9 mouse cellular contexts compared by ENCODE assay signal in genomic region chr19:10895708-10896107, GRCm38 (mm10). TPM values are rescaled to one million over a fixed set of nuclear protein-coding genes. Genes with fewer than 3 reads are reported as not detected.
DNase-seq lines count a peak whose midpoint lies in the region; ATAC-seq and TF ChIP-seq lines count a peak whose summit lies in the region.
"Had no signal": no experiment of that assay in that cellular context is flagged by ENCODE, and none has a peak within 500 bp of the region (broad histone marks: within the 10 kb centered on the region; RNA-seq: fewer than 3 reads in every experiment).

No protein-coding gene starts in this region.

- no peaks in the 10 kb centered on the region for H3K9me3 ChIP-seq in forebrain, embryonic 14.5 days (replicated peaks; ENCODE audit: control insufficient read depth, low read length)
- H3K9me3 ChIP-seq in liver, postnatal 0 days (ENCODE audit: low read length), result no peaks in the 10 kb centered on the region

- no peaks in the 10 kb centered on the region for H3K27me3 ChIP-seq in forebrain, embryonic 14.5 days (replicated peaks; ENCODE audit: control insufficient read depth, insufficient read depth, low read length)
- H3K27me3 ChIP-seq in liver, postnatal 0 days (ENCODE audit: insufficient read depth, low read length), result no peaks in the 10 kb centered on the region

- no peak for DNase-seq in layer of hippocampus, adult 2 months (ENCODE audit: low spot score in 2 of 2)
- DNase-seq in layer of hippocampus, postnatal 36 days, result no peak
- peak; percentile 64 for DNase-seq in adipocyte (ENCODE audit: low spot score)
- DNase-seq in forebrain, embryonic 14.5 days (ENCODE audit: low spot score), result no peak
- DNase-seq in liver, postnatal 0 days, result no peak
- DNase-seq in thymus, postnatal 10 days (ENCODE audit: low spot score in 2 of 2), result no peak
- no peak for DNase-seq in kidney, adult 11 months

- H3K4me1 ChIP-seq in forebrain, embryonic 14.5 days (ENCODE audit: control insufficient read depth, insufficient read depth, low read length), result peaks cover 11% of the 10 kb centered on the region
- H3K4me1 ChIP-seq in liver, postnatal 0 days (ENCODE audit: insufficient read depth), result peaks cover 20% of the 10 kb centered on the region

- TF ChIP-seq CTCF in layer of hippocampus, adult 2 months (conservative IDR thresholded peaks at IDR 0.05), result no peak
- no peak for TF ChIP-seq CTCF in liver, postnatal 0 days (IDR thresholded peaks at IDR 0.05; ENCODE audit: low read depth)

- WGBS in forebrain, embryonic 14.5 days, result 1% methylated on average over 16 of the region's 16 CpGs
- WGBS in liver, postnatal 0 days (ENCODE audit: insufficient replicate concordance), result 1% methylated on average over 16 of the region's 16 CpGs

- peak overlapping the region; percentile 91 for H3K27ac ChIP-seq in layer of hippocampus, adult 2 months
- peak overlapping the region; percentile 89 for H3K27ac ChIP-seq in forebrain, embryonic 14.5 days (ENCODE audit: low read depth, low read length)
- peak overlapping the region; percentile 96 for H3K27ac ChIP-seq in liver, postnatal 0 days (ENCODE audit: low read depth)

- peaks cover 29% of the 10 kb centered on the region for H3K36me3 ChIP-seq in forebrain, embryonic 14.5 days (ENCODE audit: control insufficient read depth, insufficient read depth, low read length)
- peaks cover 25% of the 10 kb centered on the region for H3K36me3 ChIP-seq in liver, postnatal 0 days (replicated peaks; ENCODE audit: insufficient read depth, low read length)

- TF ChIP-seq EP300 in liver, postnatal 0 days (IDR thresholded peaks at IDR 0.05; ENCODE audit: low read depth), result no peak

- H3K4me3 ChIP-seq in layer of hippocampus, adult 2 months, result peak overlapping the region; percentile 87
- H3K4me3 ChIP-seq in forebrain, embryonic 14.5 days (ENCODE audit: low read depth, low read length), result peak overlapping the region; percentile 89
- peak overlapping the region; percentile 80 for H3K4me3 ChIP-seq in liver, postnatal 0 days (ENCODE audit: low read depth, low read length)

- ATAC-seq in forebrain, embryonic 14.5 days, result peak; percentile 8; the same call in 1 of the 2 replicates
- ATAC-seq in liver, postnatal 0 days, result peak; percentile 19
- ATAC-seq in activated CD4-positive, CD25-positive, alpha-beta regulatory T cell, adult 4 months, result no peak

- H3K9ac ChIP-seq in forebrain, embryonic 14.5 days (ENCODE audit: low read length), result peak overlapping the region; percentile 87
- peak overlapping the region; percentile 90 for H3K9ac ChIP-seq in liver, postnatal 0 days (replicated peaks)

- H3K4me2 ChIP-seq in forebrain, embryonic 14.5 days (ENCODE audit: low read length), result peak overlapping the region; percentile 64
- H3K4me2 ChIP-seq in liver, postnatal 0 days (ENCODE audit: low read depth, low read length), result peak overlapping the region; percentile 99

RNA-seq across cellular contexts. Expression of gene Prpf19, which starts 0.7 kb away (rescaled TPM):
- total RNA-seq in layer of hippocampus, adult 2 months (2021), result 100 to 1,000 TPM; 196 to 198 TPM
- 100 to 1,000 TPM; 189 to 197 TPM for total RNA-seq in layer of hippocampus, postnatal 36 days (2021)
- polyA plus RNA-seq in forebrain, embryonic 14.5 days (2014; fragmentation: Nextera tagmentation; extraction: Ambion mirVana), result 44.2 and 45.5 TPM in 2 replicates
- polyA plus RNA-seq in liver, postnatal 0 days (2015; fragmentation: Nextera tagmentation; extraction: Ambion mirVana), result 10.2 and 12.7 TPM in 2 replicates
- 10 to 100 TPM; 11.7 to 29.4 TPM for polyA plus RNA-seq in activated CD4-positive, CD25-positive, alpha-beta regulatory T cell, adult 4 months (2017; shearing (Covaris generic))

RNA-seq across cellular contexts. Expression of gene Tmem109, which starts 13.9 kb away (rescaled TPM):
- total RNA-seq in layer of hippocampus, adult 2 months (2021), result 10 to 100 TPM; 46.4 to 54.5 TPM
- 10 to 100 TPM; 46.8 to 48.4 TPM for total RNA-seq in layer of hippocampus, postnatal 36 days (2021)
- 42.7 and 47.7 TPM in 2 replicates for polyA plus RNA-seq in forebrain, embryonic 14.5 days (2014; fragmentation: Nextera tagmentation; extraction: Ambion mirVana)
- 12.8 and 13.2 TPM in 2 replicates for polyA plus RNA-seq in liver, postnatal 0 days (2015; fragmentation: Nextera tagmentation; extraction: Ambion mirVana)
- polyA plus RNA-seq in activated CD4-positive, CD25-positive, alpha-beta regulatory T cell, adult 4 months (2017; shearing (Covaris generic)), result 10 to 100 TPM; 59.2 to 65.4 TPM

RNA-seq across cellular contexts. Expression of gene Zp1, which starts 24.7 kb away (rescaled TPM):
- total RNA-seq in layer of hippocampus, adult 2 months (2021), result not detected
- total RNA-seq in layer of hippocampus, postnatal 36 days (2021), result not detected
- 0.99 TPM in 1 of 2 replicates, not detected in the other for polyA plus RNA-seq in forebrain, embryonic 14.5 days (2014; fragmentation: Nextera tagmentation; extraction: Ambion mirVana)
- not detected in 2 replicates for polyA plus RNA-seq in liver, postnatal 0 days (2015; fragmentation: Nextera tagmentation; extraction: Ambion mirVana)
- polyA plus RNA-seq in activated CD4-positive, CD25-positive, alpha-beta regulatory T cell, adult 4 months (2017; shearing (Covaris generic)), result not detected
- total RNA-seq: common myeloid progenitor, adult 5-6 weeks had no signal

RNA-seq across cellular contexts. Expression of gene Tmem132a, which starts 26.0 kb away (rescaled TPM):
- total RNA-seq in layer of hippocampus, adult 2 months (2021), result 100 to 1,000 TPM; 168 to 171 TPM
- total RNA-seq in layer of hippocampus, postnatal 36 days (2021), result 100 to 1,000 TPM; 170 to 179 TPM
- 106 and 149 TPM in 2 replicates for polyA plus RNA-seq in forebrain, embryonic 14.5 days (2014; fragmentation: Nextera tagmentation; extraction: Ambion mirVana)
- 2.0 and 2.1 TPM in 2 replicates for polyA plus RNA-seq in liver, postnatal 0 days (2015; fragmentation: Nextera tagmentation; extraction: Ambion mirVana)
- polyA plus RNA-seq in activated CD4-positive, CD25-positive, alpha-beta regulatory T cell, adult 4 months (2017; shearing (Covaris generic)), result under 1 TPM in 1 of 2 experiments, not detected in 1; 0.89 TPM

RNA-seq across cellular contexts. Expression of gene Ptgdr2, which starts 41.3 kb away (rescaled TPM):
- total RNA-seq in layer of hippocampus, adult 2 months (2021), result under 1 TPM in 1 of 2 experiments, not detected in 1; 0.25 TPM
- total RNA-seq in layer of hippocampus, postnatal 36 days (2021), result under 1 TPM; 0.20 to 0.28 TPM
- polyA plus RNA-seq in forebrain, embryonic 14.5 days (2014; fragmentation: Nextera tagmentation; extraction: Ambion mirVana), result 0.16 and 0.18 TPM in 2 replicates
- polyA plus RNA-seq in liver, postnatal 0 days (2015; fragmentation: Nextera tagmentation; extraction: Ambion mirVana), result not detected in 2 replicates
- not detected for polyA plus RNA-seq in activated CD4-positive, CD25-positive, alpha-beta regulatory T cell, adult 4 months (2017; shearing (Covaris generic))
